Mouse (Mus musculus): ENCODE measurements around the gene Lrp2. TPM values are rescaled to one million over a fixed set of nuclear protein-coding genes. Genes with fewer than 3 reads are reported as not detected.

Gene Lrp2
- total RNA-seq, 2 experiments from 2014 or later, result 0.07 TPM

DNA sequence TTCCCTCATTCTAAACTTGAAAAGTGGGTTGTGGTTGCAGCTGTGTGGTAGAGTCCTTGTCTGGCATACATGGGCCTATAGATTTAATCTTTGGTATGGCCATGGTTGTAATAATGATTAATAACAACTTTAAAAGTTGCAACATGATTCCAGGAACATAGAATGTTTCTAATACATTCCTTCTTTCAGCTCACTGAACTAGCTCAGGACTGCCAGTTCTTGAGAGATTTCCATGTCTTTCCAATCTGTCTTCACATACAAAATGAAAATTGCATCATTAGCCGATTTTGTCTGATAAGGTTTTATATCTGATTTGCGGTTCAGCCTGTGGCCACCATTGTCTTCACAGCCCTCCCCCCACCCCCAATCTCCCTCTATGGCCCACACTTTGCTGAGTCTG lies 5.8 kb downstream of the Lrp2 start:
- Histone ChIP-seq H3K4me3 (no peak overlapping the region), H3K27ac (no peak overlapping the region)
- intact Hi-C loops (cut with DNase I), result no loop called here
- no peak for TF ChIP-seq CTCF (IDR thresholded peaks at IDR 0.05)
- DNase-seq (ENCODE audit: extremely low spot score in 1 of 2, low spot score in 2 of 2), result no peak

DNA sequence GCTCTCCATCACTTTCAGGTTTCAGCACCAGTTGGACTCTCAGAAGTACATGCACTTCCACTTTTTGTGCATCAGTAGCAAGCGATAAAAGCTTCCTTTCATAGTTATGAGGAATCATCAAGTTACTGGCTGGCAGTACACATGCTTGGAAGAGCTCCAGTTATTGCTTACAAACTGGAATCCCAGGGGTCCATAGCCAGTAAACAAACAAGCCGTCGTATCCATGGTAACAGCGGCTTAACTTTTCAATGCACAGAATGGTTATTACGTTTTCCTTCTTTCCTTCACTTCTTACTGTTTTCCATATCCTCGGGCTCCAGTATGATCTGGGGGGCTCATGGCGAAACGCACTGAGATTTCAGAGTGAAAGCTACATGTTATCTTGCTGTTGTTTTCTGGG lies 7.7 kb downstream of the Lrp2 start:
- TF ChIP-seq CTCF (IDR thresholded peaks at IDR 0.05), result no peak
- intact Hi-C loops (cut with DNase I), result no loop called here
- Histone ChIP-seq H3K27ac (no peak overlapping the region), H3K4me3 (no peak overlapping the region)
- no peak for DNase-seq (ENCODE audit: extremely low spot score in 1 of 2, low spot score in 2 of 2)

GRCm38 (mm10) chr2:69576531-69576930 lies 9.3 kb downstream of the Lrp2 start:
- no peak for TF ChIP-seq CTCF (IDR thresholded peaks at IDR 0.05)
- Histone ChIP-seq H3K4me3 (no peak overlapping the region), H3K27ac (no peak overlapping the region)
- intact Hi-C loops (cut with DNase I), result no loop called here
- no peak for DNase-seq (ENCODE audit: extremely low spot score in 1 of 2, low spot score in 2 of 2)

GRCm38 (mm10) chr2:69574934-69575333 lies 10.9 kb downstream of the Lrp2 start:
- H3K27ac ChIP-seq, result no peak overlapping the region
- DNase-seq (ENCODE audit: extremely low spot score in 1 of 2, low spot score in 2 of 2), result no peak
- H3K4me3 ChIP-seq, result no peak overlapping the region
- no peak for TF ChIP-seq CTCF (IDR thresholded peaks at IDR 0.05)
- intact Hi-C loops (cut with DNase I), result no loop called here

GRCm38 (mm10) chr2:69574261-69574660 lies 11.6 kb downstream of the Lrp2 start:
- Histone ChIP-seq H3K4me3 (no peak overlapping the region), H3K27ac (no peak overlapping the region)
- DNase-seq (ENCODE audit: extremely low spot score in 1 of 2, low spot score in 2 of 2), result no peak
- no peak for TF ChIP-seq CTCF (IDR thresholded peaks at IDR 0.05)
- intact Hi-C loops (cut with DNase I), result no loop called here

- intact Hi-C loops (cut with DNase I), result no loop called here
- no peak for DNase-seq (ENCODE audit: extremely low spot score in 1 of 2, low spot score in 2 of 2)
- no peak for TF ChIP-seq CTCF (IDR thresholded peaks at IDR 0.05)
- Histone ChIP-seq H3K4me3 (no peak overlapping the region), H3K27ac (no peak overlapping the region)
Measured at GRCm38 (mm10) chr2:69573733-69574054, 12.2 kb downstream of the Lrp2 start.

DNA sequence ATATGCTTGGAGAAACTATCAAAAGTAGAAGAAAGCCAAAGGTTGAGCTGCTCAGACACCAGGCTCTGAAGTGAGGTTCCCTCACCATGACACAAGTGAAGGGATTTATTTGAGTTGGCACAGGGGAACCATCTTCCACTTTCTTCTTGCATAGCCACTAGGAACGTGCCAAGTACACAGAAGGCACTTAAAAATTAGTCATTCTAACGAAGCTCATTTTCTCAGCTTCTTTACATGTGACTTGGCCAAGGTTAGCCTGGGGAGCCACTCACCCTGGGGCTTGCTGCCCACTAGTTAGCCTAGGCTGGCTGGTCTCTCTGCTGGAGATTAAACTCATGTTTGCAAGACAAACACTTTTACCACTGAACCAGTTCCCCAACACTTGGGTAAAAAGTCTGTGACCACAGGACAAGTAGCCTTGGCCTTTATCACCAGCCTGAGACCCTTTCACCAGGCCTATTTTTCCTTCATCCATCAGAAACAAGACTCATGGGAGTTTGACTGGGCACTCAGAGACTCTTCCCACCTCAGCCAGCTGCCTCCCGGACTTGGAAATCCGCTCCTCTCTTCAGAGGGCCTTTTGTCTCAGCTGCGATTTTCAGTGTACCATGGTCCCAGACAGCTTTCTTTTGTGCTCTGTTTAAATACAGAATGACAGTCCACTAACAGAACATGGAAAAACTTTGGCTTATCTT lies 12.7 kb downstream of the Lrp2 start:
- H3K27ac ChIP-seq, result no peak overlapping the region
- H3K4me3 ChIP-seq, result no peak overlapping the region
- DNase-seq (ENCODE audit: extremely low spot score in 1 of 2, low spot score in 2 of 2), result no peak
- TF ChIP-seq CTCF (IDR thresholded peaks at IDR 0.05), result no peak
- intact Hi-C loops (cut with DNase I), result no loop called here

GRCm38 (mm10) chr2:69570556-69570955 lies 15.3 kb downstream of the Lrp2 start:
- intact Hi-C loops (cut with DNase I), result no loop called here
- TF ChIP-seq CTCF (IDR thresholded peaks at IDR 0.05), result no peak
- H3K27ac ChIP-seq, result no peak overlapping the region
- H3K4me3 ChIP-seq, result no peak overlapping the region
- no peak for DNase-seq (ENCODE audit: extremely low spot score in 1 of 2, low spot score in 2 of 2)

- H3K4me3 ChIP-seq, result no peak overlapping the region
- DNase-seq (ENCODE audit: extremely low spot score in 1 of 2, low spot score in 2 of 2), result no peak
- no peak for TF ChIP-seq CTCF (IDR thresholded peaks at IDR 0.05)
- intact Hi-C loops (cut with DNase I), result no loop called here
- H3K27ac ChIP-seq, result no peak overlapping the region
Measured at GRCm38 (mm10) chr2:69566281-69566680, 19.6 kb downstream of the Lrp2 start.

- no peak for DNase-seq (ENCODE audit: extremely low spot score in 1 of 2, low spot score in 2 of 2)
- TF ChIP-seq CTCF (IDR thresholded peaks at IDR 0.05), result no peak
- Histone ChIP-seq H3K4me3 (no peak overlapping the region), H3K27ac (no peak overlapping the region)
- intact Hi-C loops (cut with DNase I), result no loop called here
Measured at GRCm38 (mm10) chr2:69563492-69563891, 22.4 kb downstream of the Lrp2 start.

- no peak for TF ChIP-seq CTCF (IDR thresholded peaks at IDR 0.05)
- Histone ChIP-seq H3K27ac (no peak overlapping the region), H3K4me3 (no peak overlapping the region)
- DNase-seq (ENCODE audit: extremely low spot score in 1 of 2, low spot score in 2 of 2), result no peak
- intact Hi-C loops (cut with DNase I), result no loop called here
Measured at GRCm38 (mm10) chr2:69562761-69563160, 23.1 kb downstream of the Lrp2 start.

- TF ChIP-seq CTCF (IDR thresholded peaks at IDR 0.05), result no peak
- DNase-seq (ENCODE audit: extremely low spot score in 1 of 2, low spot score in 2 of 2), result no peak
- intact Hi-C loops (cut with DNase I), result no loop called here
- Histone ChIP-seq H3K4me3 (no peak overlapping the region), H3K27ac (no peak overlapping the region)
Measured at GRCm38 (mm10) chr2:69560221-69560620, 25.6 kb downstream of the Lrp2 start.

- H3K27ac ChIP-seq, result no peak overlapping the region
- TF ChIP-seq CTCF (IDR thresholded peaks at IDR 0.05), result no peak
- H3K4me3 ChIP-seq, result no peak overlapping the region
- no peak for DNase-seq (ENCODE audit: extremely low spot score in 1 of 2, low spot score in 2 of 2)
- intact Hi-C loops (cut with DNase I), result no loop called here
Measured at GRCm38 (mm10) chr2:69559380-69559779, 26.5 kb downstream of the Lrp2 start.

Measured in left cerebral cortex, adult 2 months (tissue).